Mouse (Mus musculus): ENCODE data around the gene Mc1r.

DNA sequence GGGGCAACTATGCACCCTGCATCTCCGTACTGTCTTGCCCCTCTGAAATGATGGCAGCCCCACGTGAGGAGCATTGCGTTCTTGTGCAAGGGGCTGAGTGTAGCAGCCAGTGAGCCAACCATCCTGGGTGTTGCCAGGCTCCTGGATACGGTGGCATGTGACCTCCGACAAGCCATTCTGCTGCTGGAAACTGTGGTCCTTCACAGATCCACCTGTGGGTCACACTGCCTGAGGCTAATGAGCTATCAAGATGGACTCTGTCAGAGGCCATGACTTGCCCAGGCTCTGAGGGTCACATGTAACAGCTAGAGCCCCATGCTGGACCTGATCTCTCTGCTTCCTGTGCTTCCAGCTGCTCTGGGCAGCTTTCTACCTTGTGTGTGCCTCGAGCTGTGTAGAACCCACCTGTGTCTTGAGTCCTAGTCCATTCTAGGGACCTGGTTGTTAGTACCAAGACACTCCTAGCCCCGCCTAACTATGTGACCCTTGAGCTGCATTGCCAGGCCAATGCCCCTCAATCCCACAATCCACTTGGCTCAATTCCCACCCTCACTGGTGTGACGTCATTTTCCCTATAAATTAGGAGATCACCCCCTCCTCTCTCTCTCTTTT is 10.1 kb downstream of the Mc1r start:
- TF ChIP-seq CTCF (IDR thresholded peaks at IDR 0.05; ENCODE audit: control insufficient read depth, insufficient read depth, low read length) (no peak), POLR2A (IDR thresholded peaks at IDR 0.05; ENCODE audit: borderline replicate concordance, control insufficient read depth, low read depth, low read length) (no peak)

Measured in bone marrow, adult 2 months (tissue).